Mouse (Mus musculus): ENCODE measurements around the gene Spem1.

Gene Spem1

GRCm38 (mm10) chr11:69801379-69801977 lies 20.5 kb downstream of the Spem1 start, which contains the start of gene Fgf11:
Fgf11 (minus strand) TSS chr11:69801857.
- in situ Hi-C loops (cut with MboI, MseI), result loop anchor here (5.0 kb wide), 1 partner anchor 76 kb away; the partner anchor contains the start of gene Tmem95

GRCm38 (mm10) chr11:69800392-69801197 lies 21.4 kb downstream of the Spem1 start:
- in situ Hi-C loops (cut with MboI, MseI), result loop anchor here (5.0 kb wide), 1 partner anchor 77 kb away; the partner anchor contains the start of gene Tmem95

DNA sequence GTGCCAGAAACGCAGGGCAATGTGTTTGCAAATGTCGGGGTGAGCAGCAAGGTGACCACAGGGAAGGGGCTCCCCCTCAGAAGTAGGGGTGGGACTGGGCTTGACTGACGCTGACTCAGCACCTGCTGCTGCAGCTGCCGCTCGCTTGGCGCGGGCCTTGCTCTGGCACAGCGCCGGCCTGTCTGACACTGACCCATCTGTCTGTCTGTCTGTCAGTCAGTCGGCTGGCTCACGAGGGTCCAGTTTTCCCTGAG lies 21.9 kb downstream of the Spem1 start:
- in situ Hi-C loops (cut with MboI, MseI), result loop anchor here (5.0 kb wide), 1 partner anchor 77 kb away; the partner anchor contains the start of gene Tmem95

DNA sequence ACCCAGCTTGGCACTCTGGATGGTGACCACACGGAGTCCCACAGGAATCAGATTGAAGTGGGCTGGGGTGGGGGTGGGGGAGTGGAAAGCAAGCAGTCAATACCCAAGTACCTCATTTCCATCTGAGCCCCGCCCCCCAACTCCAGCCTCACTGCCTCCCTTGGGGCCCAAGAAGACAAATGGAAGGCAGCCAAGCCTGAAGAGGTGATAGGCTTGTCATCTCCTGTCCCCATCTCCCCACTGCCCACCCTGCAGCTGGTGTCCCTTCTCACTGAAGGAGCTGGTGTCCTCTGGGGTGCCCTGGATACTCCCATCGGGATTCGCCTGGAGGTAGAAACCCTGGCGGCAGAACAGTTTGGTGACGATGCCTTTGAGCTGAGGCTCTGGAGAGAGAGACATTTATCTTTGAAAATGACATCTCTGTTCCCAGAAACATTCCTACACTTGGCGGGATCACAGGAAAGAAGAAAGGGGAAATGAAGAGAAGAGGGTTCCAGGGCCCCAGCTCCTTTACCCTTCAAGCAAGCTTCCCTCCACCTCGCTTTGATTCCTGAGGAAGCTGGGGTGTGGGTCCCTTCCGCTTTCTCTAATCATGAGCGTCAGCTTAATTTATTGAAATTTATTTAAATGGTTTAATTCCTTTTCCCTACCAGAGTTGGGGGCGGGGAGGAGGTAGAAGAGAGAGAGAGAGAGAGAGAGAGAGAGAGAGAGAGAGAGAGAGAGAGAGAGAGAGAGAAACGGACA lies 22.4 kb downstream of the Spem1 start:
- in situ Hi-C loops (cut with MboI, MseI), result loop anchor here (5.0 kb wide), 2 partner anchors 38 to 78 kb away; partner anchors contain the start of genes Nlgn2, Tmem256 and Tmem95

GRCm38 (mm10) chr11:69797924-69798323 lies 24.1 kb downstream of the Spem1 start:
- in situ Hi-C loops (cut with MboI, MseI), result loop anchor here (5.0 kb wide), 1 partner anchor 39 kb away; the partner anchor contains the start of genes Nlgn2 and Tmem256

- in situ Hi-C loops (cut with MboI, MseI), result loop anchor here (5.0 kb wide), 1 partner anchor 41 kb away; the partner anchor contains the start of genes Nlgn2 and Tmem256
These were observed 26.0 kb downstream of the Spem1 start for GRCm38 (mm10) chr11:69795983-69796435.

- in situ Hi-C loops (cut with MboI, MseI), result loop anchor here (5.0 kb wide), 1 partner anchor 42 kb away; the partner anchor contains the start of genes Nlgn2 and Tmem256
These were observed 26.6 kb downstream of the Spem1 start, which contains the start of gene Chrnb1 for GRCm38 (mm10) chr11:69795168-69795982. Chrnb1 (minus strand) TSS chr11:69795943.

GRCm38 (mm10) chr11:69793429-69793828 lies 28.6 kb downstream of the Spem1 start:
- in situ Hi-C loops (cut with MboI, MseI), result no loop called here

- in situ Hi-C loops (cut with MboI, MseI), result no loop called here
These were observed 30.6 kb downstream of the Spem1 start for GRCm38 (mm10) chr11:69791420-69791819.

GRCm38 (mm10) chr11:69789431-69789830 lies 32.5 kb downstream of the Spem1 start:
- in situ Hi-C loops (cut with MboI, MseI), result no loop called here

- in situ Hi-C loops (cut with MboI, MseI), result no loop called here
These were observed 34.7 kb downstream of the Spem1 start for GRCm38 (mm10) chr11:69787306-69787705.

GRCm38 (mm10) chr11:69784793-69785272 lies 37.1 kb downstream of the Spem1 start:
- in situ Hi-C loops (cut with MboI, MseI), result no loop called here

DNA sequence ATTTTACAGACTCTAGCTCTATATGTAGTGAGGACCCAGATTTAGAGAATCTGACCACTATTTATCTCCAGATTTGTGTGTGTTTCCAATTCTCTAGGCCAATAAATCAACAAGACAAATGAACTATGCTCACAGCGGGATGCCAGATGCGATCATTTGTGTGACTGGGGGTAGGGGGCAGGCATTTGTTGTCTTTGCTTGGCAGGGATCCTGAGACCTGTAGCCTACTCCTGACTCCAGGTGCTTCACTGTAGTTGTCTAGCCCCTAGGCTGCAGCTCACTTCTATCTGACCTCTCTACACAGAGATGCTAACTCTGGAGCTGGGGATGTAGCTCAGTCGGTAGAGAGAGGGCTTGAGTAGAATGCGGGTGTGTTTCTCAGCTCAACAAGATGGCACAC lies 40.2 kb downstream of the Spem1 start:
- in situ Hi-C loops (cut with MboI, MseI), result no loop called here

GRCm38 (mm10) chr11:69778985-69779384 lies 43.0 kb downstream of the Spem1 start:
- in situ Hi-C loops (cut with MboI, MseI), result no loop called here

GRCm38 (mm10) chr11:69778258-69778982 lies 43.6 kb downstream of the Spem1 start:
- in situ Hi-C loops (cut with MboI, MseI), result no loop called here

GRCm38 (mm10) chr11:69777504-69778257 lies 44.3 kb downstream of the Spem1 start:
- in situ Hi-C loops (cut with MboI, MseI), result no loop called here

GRCm38 (mm10) chr11:69776488-69776887 lies 45.5 kb downstream of the Spem1 start:
- in situ Hi-C loops (cut with MboI, MseI), result no loop called here

DNA sequence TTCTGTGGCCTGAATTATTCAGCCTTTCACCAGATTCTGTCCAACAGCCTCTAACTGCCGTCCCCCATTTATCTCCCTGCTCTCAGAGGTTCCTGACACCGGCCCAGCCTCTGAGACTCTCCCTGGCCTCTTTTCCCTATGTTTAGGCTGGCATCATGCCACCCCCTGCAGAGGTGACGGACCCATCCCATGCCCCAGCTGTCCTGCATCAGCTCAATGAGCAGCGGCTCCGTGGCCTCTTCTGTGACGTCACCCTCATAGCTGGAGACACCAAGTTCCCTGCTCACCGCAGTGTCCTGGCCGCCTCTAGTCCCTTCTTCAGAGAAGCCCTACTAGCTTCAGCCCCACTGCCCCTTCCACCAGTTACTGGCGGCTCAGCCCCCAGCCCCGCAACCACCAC lies 46.3 kb downstream of the Spem1 start:
- in situ Hi-C loops (cut with MboI, MseI), result no loop called here

GRCm38 (mm10) chr11:69774961-69775360 lies 47.0 kb downstream of the Spem1 start:
- in situ Hi-C loops (cut with MboI, MseI), result loop anchor here (25.0 kb wide), 1 partner anchor 887 kb away; the partner anchor contains the start of genes Eno3, Pfn1 and Spag7
